8 mouse cellular contexts compared by ENCODE assay signal in genomic region chr15:97952137-97952888, GRCm38 (mm10). TPM values are rescaled to one million over a fixed set of nuclear protein-coding genes. Genes with fewer than 3 reads are reported as not detected.
A peak's percentile ranks its signal among the peaks of the same experiment; 100 is the strongest.
DNase-seq lines count a peak whose midpoint lies in the region; ATAC-seq lines count a peak whose summit lies in the region.

No protein-coding gene starts in this region.

- WGBS in midbrain, embryonic 14.5 days = 16% methylated on average over 16 of the region's 16 CpGs

- no peaks in the 10 kb centered on the region for H3K4me1 ChIP-seq in midbrain, embryonic 14.5 days (ENCODE audit: control insufficient read depth, insufficient read depth, low read length)

- H3K27me3 ChIP-seq in midbrain, embryonic 14.5 days (ENCODE audit: control insufficient read depth, insufficient read depth, low read length) = no peaks in the 10 kb centered on the region

- peak; percentile 53 for ATAC-seq in frontal cortex, adult (ENCODE audit: low TSS enrichment)
- peak; percentile 48 for ATAC-seq in inflammation-experienced regulatory T-cells, adult 6 months
- peak; percentile 31; the same call in 1 of the 2 replicates for ATAC-seq in midbrain, embryonic 14.5 days (ENCODE audit: low FRiP score, low TSS enrichment)

- DNase-seq in heart, adult 11 months = peak; percentile 91
- DNase-seq in heart, postnatal 25 days (ENCODE audit: low spot score) = no peak
- DNase-seq in cerebellum, adult 9-10 months = peak; percentile 55
- DNase-seq in left cerebral cortex, postnatal 4 days = peak; percentile 67
- DNase-seq in midbrain, embryonic 14.5 days = peak; percentile 93
- DNase-seq in spleen, postnatal 14 days (ENCODE audit: low spot score in 2 of 2) = peak; percentile 12 to 43

- H3K4me3 ChIP-seq in midbrain, embryonic 14.5 days (replicated peaks; ENCODE audit: low read depth, low read length) = no peak overlapping the region

- H3K9ac ChIP-seq in midbrain, embryonic 14.5 days (replicated peaks; ENCODE audit: low read length) = no peak overlapping the region

- no peaks in the 10 kb centered on the region for H3K9me3 ChIP-seq in midbrain, embryonic 14.5 days (ENCODE audit: control insufficient read depth, low read length)

- intact Hi-C loops in heart, postnatal 25 days (cut with DNase I) = loop anchor here (2.0 to 5.0 kb wide), 6 partner anchors 82 to 285 kb away; partner anchors contain the start of gene Slc48a1
- intact Hi-C loops in left cerebral cortex, postnatal 4 days (cut with DNase I) = loop anchor here (5.0 to 10.0 kb wide), 2 partner anchors 98 to 235 kb away; no protein-coding TSS in a partner anchor

- no peaks in the 10 kb centered on the region for H3K36me3 ChIP-seq in midbrain, embryonic 14.5 days (ENCODE audit: control insufficient read depth, insufficient read depth, low read length)

- peak overlapping the region; percentile 31; the same call in 1 of the 2 replicates for H3K4me2 ChIP-seq in midbrain, embryonic 14.5 days (ENCODE audit: low read length)

- no peak overlapping the region for H3K27ac ChIP-seq in midbrain, embryonic 14.5 days (replicated peaks; ENCODE audit: low read depth, low read length)

RNA-seq across cellular contexts. Expression of gene Tmem106c, which starts 11.7 kb away (rescaled TPM):
- 10 to 100 TPM; 10.9 to 15.3 TPM for total RNA-seq in heart, postnatal 25 days (2021)
- polyA plus RNA-seq in inflammation-experienced regulatory T-cells, adult 6 months (2017; shearing (Covaris generic)) = 10 to 100 TPM; 18.8 to 32.3 (median 28.5) TPM
- total RNA-seq in left cerebral cortex, postnatal 4 days (2021) = 10 to 100 TPM; 18.0 to 20.1 TPM
- polyA plus RNA-seq in midbrain, embryonic 14.5 days (2014; fragmentation: Nextera tagmentation; extraction: Ambion mirVana) = 52.3 and 63.6 TPM in 2 replicates

RNA-seq across cellular contexts. Expression of gene Vdr, which starts 41.9 kb away (rescaled TPM):
- total RNA-seq in heart, postnatal 25 days (2021) = 1 to 10 TPM; 1.5 to 2.5 TPM
- 1 to 10 TPM in 2 of 3 experiments, under 1 TPM in 1; 0.16 to 2.8 (median 2.1) TPM for polyA plus RNA-seq in inflammation-experienced regulatory T-cells, adult 6 months (2017; shearing (Covaris generic))
- under 1 TPM in 1 of 2 experiments, not detected in 1; 0.08 TPM for total RNA-seq in left cerebral cortex, postnatal 4 days (2021)
- not detected in 2 replicates for polyA plus RNA-seq in midbrain, embryonic 14.5 days (2014; fragmentation: Nextera tagmentation; extraction: Ambion mirVana)

RNA-seq across cellular contexts. Expression of gene Col2a1, which starts 52.2 kb away (rescaled TPM):
- under 1 TPM; 0.36 to 0.52 TPM for total RNA-seq in heart, postnatal 25 days (2021)
- polyA plus RNA-seq in inflammation-experienced regulatory T-cells, adult 6 months (2017; shearing (Covaris generic)) = not detected
- total RNA-seq in left cerebral cortex, postnatal 4 days (2021) = 1 to 10 TPM; 2.5 to 5.4 TPM
- polyA plus RNA-seq in midbrain, embryonic 14.5 days (2014; fragmentation: Nextera tagmentation; extraction: Ambion mirVana) = 39.3 and 45.2 TPM in 2 replicates
